Mouse (Mus musculus) ovary, postnatal 10 days (tissue): Measurements from ENCODE around the gene Gm21863.
"Not testable (repeated sequence)": the region's sequence is repeated elsewhere in the genome, so short reads cannot be mapped to it uniquely, and the experiment has no call there.

Source experiments
- DNase-seq: peaks from one replicate; pipeline ENCODE4 v3.0.0; 2022; ENCODE audit warnings: low spot score

Gm21863 gene

DNA sequence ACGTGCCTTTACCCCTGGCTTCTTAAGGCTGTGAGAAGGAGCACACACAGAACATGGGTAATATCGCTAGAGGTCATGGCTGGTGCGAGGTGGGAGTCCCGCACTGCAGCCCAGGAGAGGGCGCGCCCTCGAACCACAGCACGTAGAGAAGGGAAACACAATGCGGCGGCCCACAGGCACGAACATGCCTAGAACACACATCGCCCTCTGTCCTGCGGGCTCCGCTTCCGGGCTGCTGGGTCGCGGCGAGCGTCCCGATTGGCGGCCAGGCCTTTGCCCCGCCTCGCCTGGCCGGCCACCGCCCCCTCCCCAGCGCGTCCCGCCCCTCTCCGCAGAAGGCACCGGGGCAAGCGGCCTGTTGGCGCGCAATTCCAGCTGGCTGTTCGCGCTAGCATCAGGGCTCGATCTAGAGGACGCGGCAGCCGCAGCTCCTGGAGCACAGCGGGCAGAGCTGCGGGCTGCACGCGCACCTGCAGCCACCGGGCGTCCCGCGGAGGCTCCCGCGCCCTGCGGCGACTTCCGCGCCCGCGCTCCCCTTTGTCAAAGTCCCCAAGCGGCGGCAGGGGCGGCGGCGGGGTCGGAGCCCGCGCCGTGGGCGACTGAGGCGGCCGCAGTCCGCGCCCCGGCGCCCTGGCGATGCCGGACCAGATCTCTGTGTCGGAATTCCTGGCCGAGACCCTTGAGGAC is at the start of gene Gm21863:
TSS of gene Gm21863 (plus strand) at position 637 of the 687 bp plus-strand sequence.
- DNase-seq = not testable (repeated sequence)

DNA sequence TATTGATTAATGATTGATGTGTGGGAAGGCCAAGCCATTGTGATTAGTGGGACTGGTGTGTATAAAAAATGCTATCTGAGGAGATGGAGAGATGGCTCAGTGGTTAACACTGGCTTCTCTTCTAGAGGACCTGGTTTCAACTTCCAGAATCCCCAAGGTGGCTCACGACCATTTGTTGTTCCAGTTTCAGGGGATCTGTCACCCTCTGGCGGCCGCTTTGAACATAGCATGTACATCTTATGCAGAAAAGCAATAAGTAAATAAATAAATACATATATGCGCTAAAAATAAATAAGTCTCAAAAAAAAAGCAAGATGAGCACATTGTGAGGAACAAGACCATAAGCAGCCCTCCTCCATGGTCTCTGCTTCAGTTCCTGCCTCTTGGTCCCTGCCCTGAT is 26.3 kb upstream of the Gm21863 start:
- not testable (repeated sequence) for DNase-seq
